Mouse (Mus musculus) cerebellum, adult 8-10 months (tissue): ENCODE results near the gene Tbc1d19.

Experiments used
- DNase-seq: peaks from one replicate; pipeline ENCODE4 v3.0.0; 2022

Tbc1d19 gene

DNA sequence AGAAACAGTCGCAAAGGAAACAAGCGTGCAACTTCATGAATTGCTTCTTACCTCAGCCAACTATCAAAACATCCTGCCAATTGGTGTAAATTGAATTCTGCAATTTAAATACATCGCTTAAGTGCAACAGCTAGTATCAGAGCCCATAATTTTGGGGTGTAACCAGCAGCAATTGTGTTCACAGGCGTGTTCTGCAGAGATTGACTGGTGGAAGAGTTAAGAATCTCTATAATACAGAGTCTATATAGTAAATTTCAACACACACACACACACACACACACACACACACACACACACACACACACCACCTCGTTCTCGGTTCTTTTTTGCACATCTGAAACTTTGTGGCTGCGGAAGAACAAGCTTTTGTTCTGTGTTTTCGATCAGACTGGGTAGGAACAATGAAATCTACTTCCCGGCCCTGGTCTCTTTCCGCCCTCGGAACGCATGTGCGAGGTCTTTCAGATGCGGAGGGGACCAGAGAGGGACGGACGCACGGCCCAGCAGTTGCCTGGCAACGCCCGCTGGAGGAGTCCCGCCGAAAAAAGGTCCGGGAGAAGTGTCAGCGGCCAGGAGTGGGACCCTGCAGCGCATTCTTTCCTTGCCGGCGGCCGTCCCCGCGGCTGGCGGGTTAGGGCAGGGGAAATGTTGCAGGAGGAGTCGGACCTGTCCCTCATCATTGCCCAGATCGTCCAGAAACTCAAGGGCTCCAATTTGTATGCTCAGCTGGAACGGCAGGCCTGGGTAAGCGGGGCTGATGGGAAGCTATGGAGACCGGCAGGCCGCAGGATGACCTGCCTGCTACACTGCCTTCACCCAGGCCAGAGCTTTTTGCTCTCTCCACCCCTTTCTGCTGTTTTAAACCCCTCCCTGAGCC is at the start of gene Tbc1d19:
Gene Tbc1d19, plus strand, starts transcription at position 492 of the 877 bp plus-strand sequence.
- DNase-seq = peak; percentile 83

DNA sequence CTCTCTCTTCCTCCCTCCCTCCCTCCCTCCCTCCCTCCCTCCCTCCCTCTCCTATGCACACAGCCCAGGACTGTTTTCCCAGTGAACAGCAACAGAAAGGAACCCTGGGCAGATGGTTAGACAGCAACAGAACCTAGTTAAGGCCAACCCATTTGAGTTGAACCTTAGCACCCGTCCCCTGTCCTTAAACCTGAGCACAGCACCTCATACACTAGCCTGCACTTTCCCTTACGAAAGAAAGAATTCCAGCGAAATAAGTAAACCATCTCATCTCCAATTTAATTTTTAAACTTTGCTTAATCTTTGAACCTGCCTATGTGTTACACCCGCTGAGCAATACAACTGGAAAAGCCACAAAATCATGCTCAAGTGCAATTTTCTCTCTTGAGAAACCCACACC is 49.5 kb upstream of the Tbc1d19 start:
- no peak for DNase-seq

DNA sequence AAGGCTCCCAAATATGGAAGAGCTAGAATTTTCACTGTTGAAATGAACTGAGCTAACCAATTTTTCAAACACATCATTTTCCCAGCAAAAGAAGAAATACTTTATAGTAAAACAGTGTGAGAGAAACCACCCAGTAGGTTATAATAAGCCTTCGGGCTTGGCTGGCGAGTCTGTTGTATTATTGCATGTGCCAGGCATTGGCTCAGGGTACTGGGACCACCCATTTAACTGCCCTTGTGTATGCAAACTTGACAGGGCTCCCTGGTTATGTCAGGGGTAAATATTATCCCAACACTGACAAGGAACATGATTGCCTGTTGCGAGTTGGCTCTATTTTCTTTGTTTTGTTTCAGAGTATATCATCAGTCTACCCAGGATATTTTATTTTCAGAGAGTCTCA is 48.5 kb upstream of the Tbc1d19 start:
- no peak for DNase-seq

DNA sequence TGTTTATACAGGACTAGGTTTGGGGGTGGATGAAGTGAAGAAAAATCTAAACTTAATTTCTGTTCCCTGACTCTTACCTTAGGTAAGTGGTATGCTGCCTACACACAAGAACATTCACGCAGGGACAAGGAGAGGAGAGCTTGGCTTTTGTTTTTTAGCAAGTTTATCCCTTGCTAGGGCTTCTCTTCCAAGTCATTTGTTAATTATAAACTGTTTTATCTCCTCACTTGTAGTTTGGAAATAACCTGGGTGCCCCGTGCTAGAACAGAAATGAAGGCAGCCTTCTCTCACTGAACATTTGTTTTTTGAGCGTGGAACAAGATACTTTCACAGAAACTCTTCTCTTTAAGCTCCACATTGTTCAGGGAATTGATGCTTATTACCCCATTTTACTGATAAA is 48.1 kb upstream of the Tbc1d19 start:
- no peak for DNase-seq

DNA sequence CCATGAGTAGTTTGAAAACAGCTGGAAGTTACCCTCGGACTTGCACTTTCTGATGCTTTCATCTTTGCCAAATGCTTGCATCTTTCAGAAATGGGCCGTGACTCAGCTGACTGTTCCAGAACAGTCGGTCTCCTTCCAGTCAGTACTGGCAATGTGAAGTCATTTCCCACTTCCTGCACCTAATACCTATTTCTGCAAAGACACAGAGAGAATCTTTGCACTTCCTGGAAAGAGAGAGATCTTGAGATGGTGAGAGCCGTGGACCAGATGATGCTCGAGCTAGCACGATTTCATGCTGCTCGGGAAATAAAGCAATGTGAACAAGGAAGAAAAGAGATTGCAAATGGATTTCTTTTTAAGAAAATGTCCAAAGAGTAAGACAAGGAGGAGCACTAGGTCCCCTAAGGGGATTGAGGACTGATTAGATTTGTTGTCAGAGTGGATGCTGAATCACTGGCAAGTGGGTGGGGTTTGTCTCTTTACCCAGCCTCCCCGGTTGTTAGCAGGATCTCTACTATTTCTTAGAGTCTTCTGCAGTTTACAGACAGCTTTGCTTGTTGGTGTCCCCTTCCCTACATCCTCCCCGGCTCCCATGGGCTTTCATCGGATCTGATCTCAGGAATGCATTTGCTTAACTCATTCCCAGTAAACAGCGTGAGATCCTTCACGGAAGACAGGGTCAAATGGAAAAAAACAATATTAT is 24.4 kb upstream of the Tbc1d19 start:
- no peak for DNase-seq

DNA sequence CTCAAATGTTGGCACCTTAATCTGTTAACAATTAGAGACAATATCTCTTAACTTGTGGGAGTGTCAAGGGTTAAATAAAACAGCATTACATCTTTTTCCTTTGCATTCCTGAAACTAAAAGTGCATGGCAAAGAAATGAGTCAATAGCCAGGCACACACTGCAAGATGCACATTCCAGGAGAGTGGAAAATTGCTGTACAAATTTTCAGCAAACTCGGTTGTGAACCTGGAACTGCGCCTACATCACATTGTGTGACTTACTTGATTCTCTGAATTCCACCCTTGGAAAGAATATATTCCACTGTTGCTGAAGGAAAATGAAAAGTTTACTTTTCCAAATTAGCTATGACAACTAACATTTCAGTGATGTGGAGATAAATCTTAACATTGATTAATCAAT is 8.0 kb upstream of the Tbc1d19 start:
- no peak for DNase-seq

DNA sequence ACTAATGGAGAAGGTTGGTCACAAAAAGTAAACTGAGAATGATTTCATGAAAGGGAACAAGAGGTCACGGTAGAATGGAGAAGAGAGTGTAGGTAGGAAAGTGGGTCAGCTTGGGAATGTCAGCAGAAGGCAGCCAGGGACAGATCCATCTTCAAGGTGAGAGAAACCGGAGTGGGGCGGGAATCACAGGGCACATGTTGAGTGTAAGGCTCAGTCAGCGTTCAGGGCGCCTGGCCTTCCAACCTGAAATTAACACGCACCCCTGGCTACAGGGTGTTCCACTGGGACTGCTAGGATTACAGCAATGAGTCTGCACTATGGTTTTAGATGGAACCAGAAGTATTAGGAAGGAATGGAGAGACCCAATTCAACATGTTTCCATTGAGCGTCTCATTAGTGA is 10.3 kb downstream of the Tbc1d19 start:
- no peak for DNase-seq

DNA sequence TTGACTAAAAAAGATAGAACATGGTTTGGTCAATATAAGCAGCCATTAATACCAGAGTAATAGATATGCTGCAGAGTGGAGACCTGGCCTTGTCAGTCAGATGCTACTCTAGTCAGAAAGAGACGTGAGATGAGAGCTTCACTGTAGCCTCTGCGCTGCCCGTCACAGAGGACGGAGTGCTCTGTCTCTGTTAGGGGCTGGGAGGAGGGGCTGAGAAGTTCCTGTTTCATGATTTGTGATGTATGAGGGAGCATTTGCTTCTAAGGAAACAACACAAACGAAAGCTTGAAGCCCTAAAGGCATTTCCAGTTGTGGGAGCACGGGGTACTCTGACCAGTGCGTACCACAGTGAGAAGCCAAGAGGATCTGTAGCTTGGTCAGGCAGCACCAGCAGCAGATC is 16.5 kb downstream of the Tbc1d19 start:
- DNase-seq = no peak

DNA sequence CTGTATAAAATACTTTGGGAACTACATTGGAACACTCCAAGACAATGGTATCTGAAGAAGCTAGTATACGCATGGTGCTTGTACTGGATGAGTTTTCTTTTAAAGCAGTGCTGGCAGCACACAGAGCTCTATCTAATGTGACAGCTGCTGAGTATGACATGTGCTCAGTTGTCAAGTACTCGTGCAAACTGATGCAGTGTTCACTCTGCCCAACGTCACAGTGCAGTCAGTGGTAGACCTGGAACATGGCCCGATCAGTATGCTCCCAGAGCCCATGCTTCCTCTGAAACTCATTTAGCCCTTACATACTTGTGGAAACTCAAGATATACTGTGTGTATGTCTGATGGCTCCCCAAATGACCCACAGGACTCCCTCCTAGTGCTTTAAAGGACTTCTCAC is 25.1 kb downstream of the Tbc1d19 start:
- DNase-seq = no peak

DNA sequence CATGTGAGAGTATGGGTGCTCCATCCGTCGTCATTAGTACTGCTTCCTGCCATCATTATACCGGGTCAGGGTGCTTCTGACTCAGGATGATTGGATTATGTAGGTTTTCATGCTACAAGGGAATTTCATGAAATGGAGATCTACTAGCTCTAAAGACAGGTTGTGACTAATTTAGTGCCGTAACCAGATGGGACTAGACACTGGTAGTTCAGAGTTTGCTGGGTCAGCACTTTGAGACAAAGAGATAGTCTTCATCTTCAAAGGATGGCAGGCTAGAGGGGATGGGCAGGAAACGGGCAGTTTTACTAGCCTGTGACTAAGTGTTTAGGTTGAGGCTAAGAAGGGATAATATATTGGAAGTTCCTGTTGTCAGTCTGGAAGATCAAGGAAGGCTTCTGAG is 31.9 kb downstream of the Tbc1d19 start:
- DNase-seq = no peak

DNA sequence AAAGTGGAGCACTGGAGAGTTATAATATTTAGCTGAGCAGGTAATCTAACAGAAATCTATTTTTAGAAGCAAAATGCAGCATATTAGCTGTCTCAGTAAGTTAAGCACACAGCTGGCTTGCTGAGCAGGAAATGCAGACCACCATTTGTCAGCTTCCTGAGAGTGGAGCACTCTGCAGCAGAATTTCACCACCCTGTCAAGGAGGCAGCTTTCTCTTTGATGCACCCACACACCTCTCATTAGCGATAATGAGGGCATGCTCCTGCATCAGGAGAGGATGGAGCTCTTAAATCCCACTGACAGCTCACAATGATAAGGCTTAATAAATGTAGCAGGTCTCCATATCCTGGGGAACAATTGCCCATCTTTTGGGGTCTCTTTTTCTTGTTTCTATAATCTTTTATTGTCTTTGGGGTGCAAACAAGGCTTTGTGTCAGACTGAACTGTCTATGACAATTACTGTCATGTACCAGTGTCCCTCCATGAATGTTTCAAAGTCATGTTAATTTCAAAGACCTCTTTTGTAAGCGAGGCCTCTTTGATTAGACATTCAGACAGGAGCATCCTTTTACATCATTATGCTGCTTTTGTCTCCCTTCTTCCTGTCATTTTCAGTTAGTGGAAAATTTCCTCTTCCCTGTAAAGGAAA is 39.0 kb downstream of the Tbc1d19 start:
- DNase-seq = no peak

DNA sequence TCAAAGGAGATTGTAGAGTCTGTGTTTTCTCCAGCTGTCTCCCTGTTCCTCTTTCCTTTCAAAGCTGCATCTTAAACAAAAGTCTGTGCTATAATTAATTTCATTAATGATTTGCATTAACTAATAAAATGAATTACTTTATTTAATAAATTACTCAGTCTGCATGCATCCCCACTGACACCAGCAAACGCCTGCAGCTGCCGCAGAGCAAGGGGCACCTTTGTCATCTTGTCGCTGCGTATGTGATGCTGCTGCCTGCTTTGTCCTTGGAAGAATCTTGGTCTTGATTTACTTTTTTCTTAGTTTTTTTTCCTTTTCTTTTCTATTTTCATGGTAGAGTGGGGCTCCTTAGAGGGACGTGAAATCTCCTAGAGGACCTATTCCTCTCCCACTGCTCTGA is 43.2 kb downstream of the Tbc1d19 start:
- no peak for DNase-seq

DNA sequence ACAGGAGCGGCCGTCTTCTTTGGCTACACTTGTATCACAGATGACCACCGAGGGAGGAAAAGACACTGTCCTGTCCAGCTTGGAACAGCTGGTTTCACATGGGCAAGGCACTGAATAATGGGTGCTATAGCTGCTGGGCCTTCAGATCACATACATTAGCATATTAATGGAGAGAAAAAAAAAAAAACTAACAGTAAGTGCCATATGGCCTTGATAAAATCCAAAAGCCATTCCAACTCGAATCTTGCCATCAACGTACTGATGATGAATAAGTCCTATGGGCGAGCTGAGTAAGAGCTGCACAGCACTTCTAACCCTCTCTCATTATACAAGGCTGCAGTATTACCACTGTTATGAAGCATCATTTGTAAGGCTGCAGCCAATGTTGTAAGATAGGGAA is 45.2 kb downstream of the Tbc1d19 start:
- DNase-seq = no peak

DNA sequence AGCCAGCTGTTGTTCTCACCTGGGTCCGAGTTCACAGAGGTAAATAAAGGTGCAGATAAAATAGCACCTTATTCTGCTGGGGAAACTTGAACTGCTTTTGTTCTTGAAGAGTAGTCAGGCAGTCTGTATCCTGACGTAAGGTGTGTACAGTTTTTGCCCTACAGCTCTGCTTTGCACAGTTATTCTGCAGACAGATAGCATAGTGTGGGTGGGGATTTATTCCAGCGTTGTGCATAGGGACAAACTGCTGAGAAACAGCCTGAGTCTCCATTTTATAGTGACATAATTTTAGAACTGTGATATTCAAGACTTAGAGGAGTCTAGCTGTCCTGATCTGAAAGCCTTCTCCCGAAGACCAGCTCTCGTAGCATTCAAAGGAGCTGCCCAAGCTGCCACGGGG is 46.6 kb downstream of the Tbc1d19 start:
- no peak for DNase-seq

DNA sequence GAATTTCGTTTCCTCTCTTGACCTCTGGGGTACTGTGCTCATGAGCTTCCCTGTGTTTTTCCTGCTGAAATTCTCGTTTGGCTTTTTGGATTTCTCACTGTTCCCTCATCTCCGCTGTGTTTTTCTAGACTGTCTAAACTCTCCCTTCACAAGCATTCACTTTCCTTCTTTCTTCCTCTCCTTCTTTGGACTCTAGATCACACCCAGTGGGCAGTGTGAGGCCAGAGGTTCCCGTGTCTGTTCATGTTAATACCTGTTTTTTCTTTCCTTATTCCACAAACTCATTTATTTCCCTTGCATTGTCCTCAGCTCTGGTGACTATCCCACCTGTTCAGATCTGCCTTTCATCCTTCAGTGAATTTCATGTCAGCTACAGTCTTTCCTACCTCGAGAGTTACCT is 55.7 kb downstream of the Tbc1d19 start:
- DNase-seq = no peak

DNA sequence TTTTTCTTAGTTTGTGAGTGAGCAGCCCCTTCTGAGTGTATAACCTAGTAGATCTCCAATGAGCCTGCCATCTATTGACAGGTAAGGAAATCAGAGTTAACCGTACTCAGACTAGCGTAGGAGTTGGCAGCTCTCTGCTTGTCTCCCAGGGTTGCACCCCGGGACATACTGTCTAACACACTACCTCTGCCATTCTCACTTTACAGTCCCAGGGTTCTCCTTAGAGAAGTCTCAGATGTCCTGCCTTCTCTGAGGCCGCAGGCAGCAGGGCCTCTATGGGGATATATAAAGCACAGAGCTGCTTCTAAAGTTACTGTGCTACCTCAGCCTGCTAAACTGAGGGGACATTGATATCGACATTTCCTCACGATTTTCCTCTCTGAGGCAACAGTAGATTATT is 56.6 kb downstream of the Tbc1d19 start:
- no peak for DNase-seq

DNA sequence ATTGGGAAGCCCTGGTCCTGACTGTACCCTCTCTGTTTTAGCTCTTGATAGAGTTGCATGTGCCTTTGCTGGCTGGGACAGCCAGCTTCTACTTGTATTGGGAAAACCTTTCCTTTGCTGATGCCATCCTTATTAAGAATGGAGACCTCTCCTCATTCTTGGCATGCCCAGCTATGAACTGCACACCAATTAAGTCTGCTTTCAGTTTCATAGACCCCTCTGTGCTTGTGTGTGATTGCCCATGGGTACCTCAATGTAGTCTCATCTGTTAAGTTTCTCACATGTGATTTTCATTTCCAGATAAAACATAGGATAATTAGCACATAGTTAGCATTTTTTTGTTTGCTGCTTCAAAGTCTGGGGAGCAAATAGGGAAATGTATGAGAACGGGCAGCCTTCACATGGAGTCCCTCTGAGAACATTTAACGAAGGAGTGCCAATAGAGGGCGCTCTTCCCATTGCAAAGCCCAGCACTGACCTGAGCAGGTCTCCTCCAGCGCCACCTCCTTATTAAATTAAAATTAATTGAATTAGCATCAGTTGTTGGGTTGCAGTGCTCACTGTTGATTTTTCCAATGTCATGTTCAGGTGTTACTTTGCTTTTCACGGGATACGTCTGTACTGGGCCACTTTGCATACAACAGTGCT is 62.4 kb downstream of the Tbc1d19 start:
- peak; percentile 55 for DNase-seq

DNA sequence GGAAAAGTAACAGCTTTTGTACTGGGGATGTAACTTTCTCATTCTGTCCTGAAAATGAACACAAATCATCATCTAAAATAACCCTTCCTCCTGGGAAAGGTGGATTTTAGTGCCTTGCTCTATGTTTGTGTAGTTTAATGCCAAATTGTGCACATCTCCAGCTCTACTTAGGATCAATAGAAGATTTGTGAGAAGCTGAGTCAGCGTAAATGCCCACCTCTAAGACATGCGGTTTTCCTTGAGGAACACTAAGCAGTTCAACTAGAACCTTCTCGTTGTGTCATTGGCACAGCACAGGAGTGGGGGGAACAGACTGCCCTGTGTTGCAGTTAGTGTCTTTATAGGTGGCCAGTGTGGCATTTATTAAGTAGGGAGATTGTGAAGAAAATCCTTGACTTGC is 65.6 kb downstream of the Tbc1d19 start:
- DNase-seq = no peak

DNA sequence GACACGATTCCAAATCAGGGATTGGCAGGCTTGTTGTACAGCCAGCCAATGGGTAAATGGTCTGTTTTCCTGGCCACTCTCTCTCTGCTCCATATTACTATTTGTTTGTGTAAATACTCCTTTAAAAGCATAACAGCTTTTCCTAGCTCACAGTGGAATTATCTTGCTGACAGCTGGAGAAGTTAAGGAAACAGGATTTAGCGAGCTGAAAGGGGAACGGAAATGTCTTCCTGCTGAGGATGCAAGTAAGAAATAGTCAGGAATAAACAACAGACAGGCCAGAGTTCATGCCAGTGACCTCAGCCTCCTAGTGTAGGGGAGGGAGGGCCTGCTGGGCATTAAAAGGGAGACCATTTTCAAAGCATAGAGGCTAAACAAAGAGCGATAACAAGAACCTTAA is 71.3 kb downstream of the Tbc1d19 start:
- no peak for DNase-seq

DNA sequence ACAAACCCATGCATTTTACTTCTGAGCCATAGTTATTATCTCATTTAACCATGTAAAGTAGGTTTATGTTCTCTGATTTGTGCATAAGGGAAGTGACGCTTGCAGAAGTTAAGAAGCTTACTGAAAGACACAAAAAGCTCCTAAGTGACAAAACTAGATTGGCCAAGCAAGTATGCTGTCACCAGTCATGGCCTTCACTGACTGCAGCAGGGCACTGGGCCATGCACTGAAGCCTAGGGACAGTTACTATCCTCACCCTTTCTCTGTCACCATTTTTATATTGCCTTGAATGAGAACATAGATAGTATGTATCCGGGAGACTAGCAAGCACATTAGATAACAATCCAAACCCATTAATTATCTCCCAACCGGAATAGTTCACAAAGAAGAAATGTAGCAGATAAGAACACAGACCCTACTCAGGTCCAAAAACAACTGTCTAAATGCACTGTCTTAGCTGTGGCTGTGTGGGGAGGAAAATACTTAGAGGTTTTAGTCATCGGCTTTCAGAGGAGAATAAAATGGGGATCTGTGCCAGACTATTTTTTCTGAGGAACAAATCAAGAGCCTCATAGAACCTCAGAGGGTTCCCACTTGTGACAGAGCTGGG is 72.1 kb downstream of the Tbc1d19 start:
- no peak for DNase-seq

DNA sequence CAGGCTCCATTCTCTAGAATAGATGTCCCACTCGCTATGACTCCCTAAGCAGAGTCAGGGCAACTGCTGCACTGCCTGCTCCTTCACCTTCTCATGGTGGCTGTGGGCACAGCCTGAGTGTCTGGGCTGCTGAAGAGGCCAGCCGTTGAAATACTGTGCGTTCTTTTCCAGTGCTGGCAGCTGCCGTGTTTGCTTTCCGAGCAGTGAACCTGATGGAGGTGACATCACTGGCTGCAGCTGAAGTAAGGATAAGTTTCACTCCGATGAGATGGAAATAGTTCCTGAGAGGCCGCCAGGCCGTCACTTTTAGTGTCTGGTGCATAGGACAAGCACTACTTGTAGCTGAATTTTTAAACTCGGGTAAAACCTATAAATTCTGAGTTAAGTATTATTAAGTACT is 92.0 kb downstream of the Tbc1d19 start:
- no peak for DNase-seq

DNA sequence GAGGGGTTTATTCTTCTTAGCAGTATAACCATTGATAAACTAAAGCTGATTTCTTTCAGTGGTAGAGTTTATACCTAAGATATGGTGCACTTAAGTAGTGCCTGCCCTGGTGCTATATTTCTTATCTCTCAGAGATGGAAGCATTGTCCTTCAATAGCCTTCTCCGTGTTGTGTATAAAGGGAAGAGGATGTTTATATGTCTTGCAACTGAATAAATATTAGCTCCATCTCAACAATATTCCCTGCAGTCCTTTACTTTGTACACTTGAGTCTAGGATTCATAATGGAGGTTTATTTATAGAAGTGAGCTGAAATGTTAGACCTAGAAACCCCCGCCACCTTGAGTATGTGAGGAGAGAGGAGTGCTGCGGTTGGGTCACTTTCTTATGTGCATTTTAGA is 93.4 kb downstream of the Tbc1d19 start:
- no peak for DNase-seq

DNA sequence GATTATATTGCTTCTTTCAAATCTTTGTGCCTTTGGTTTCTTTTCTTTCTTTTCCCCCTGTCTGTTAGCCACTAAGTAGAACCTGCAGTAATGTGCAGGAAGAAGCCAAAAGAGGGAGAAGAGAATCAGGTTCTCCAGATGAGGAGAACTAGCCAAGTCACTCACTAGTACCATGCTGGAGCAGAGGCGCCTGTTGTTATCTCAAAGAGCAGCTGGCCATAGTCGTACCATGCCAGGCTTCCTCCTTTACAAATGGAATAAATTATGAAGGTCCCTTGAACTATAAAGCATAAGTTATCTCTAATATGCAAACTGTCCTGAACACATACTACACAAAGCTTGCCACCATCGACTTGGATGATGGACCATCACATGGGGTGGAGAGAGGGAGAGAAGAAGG is 99.8 kb downstream of the Tbc1d19 start:
- no peak for DNase-seq
